Mouse (Mus musculus) E14TG2a.4 (cell line): Measurements from ENCODE around the gene Ern1.

Experiments
- CTCF ChIP-seq: conservative IDR thresholded peaks from 2 replicates; pipeline ENCODE4 v1.5.1; 2014; ENCODE audit warnings: low read length
- NANOG ChIP-seq: IDR thresholded peaks from 2 replicates; pipeline ENCODE4 v1.6.1; 2014; ENCODE audit warnings: borderline replicate concordance, low read length, mixed read lengths

GRCm38 (mm10) chr11:106387020-106387419 lies 100.6 kb downstream of the Ern1 start:
- TF ChIP-seq CTCF (no peak), NANOG (no peak)
